Mouse (Mus musculus) CD4-positive, CD25-positive, alpha-beta regulatory T cell, adult 2 months (primary cell): ENCODE measurements around the gene Gm21836.
A peak's percentile ranks its signal among the peaks of the same experiment; 100 is the strongest.
"Not testable (repeated sequence)": the region's sequence is repeated elsewhere in the genome, so short reads cannot be mapped to it uniquely, and the experiment has no call there.

ENCODE experiments used
- DNase-seq: peaks from one replicate; pipeline ENCODE4 v3.0.0-alpha.2; 2012; ENCODE audit warnings: low read depth, low spot score

The Gm21836 gene

DNA sequence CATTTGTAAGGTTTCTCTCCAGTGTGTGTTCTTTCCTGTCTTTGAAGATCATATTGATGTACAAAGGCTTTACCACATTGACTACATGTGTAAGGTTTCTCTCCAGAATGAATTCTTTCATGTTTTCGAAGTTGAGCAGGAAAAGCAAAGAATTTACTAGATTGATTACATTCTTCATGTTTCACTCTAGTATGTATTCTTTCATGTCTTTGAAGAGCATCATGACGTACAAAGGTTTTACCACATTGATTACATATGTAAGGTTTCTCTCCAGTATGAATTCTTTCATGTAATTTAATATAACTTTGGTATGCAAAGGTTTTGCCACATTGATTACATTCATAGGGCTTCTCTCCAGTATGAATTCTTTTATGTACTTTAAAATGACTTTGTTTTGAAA is at the start of gene Gm21836:
TSS of gene Gm21836 (minus strand) at position 101 of the 400 bp plus-strand sequence.
- DNase-seq: not testable (repeated sequence)

DNA sequence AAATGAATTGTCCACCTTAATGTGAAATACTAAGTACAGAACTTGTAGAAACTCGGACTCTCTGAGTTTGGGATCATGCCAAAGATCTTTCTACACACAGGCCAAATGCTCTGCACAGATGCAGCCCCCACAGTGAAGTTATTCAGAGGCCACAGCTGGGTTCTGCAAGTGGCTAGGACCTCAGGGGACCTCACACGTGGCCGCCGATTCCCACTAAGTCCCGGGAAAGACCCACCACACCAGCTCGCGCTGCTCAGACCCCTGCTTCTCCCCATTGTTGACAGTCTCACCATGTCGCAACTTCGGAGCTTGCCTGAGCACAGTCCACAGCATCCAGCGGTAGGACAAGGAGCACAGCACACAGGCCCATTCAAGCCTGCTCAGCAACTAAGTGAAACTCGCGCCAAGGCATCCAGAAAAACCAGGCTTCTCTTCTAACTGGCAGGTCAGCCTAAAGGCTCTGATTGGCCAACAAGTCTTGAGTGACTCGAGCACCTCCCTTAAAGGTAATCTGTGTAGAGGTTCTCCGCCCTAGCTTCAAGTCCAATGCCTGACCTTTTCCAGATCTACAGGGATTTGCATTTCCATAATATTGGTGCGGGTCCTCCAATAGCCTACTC is 13.1 kb downstream of the Gm21836 start:
- DNase-seq: not testable (repeated sequence)

DNA sequence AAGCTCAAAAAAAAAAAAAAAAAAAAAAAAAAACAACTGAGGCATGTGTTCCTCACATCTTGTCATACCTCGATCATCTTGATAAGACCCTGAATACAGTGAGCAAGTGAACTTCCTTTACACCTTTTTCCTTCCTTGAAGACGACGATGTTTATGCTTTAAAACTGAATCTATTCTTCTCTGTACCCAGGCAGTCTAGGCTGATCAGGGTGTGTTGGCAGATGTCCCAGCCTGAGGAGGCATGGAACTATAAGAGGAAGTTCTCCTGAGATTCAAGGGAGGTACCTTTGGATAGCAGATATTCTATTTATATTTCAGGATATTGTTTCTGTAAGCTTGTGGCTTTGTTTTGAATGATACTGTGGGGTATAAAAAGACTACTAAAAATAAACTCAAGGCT is 15.5 kb downstream of the Gm21836 start:
- DNase-seq: peak; percentile 21

DNA sequence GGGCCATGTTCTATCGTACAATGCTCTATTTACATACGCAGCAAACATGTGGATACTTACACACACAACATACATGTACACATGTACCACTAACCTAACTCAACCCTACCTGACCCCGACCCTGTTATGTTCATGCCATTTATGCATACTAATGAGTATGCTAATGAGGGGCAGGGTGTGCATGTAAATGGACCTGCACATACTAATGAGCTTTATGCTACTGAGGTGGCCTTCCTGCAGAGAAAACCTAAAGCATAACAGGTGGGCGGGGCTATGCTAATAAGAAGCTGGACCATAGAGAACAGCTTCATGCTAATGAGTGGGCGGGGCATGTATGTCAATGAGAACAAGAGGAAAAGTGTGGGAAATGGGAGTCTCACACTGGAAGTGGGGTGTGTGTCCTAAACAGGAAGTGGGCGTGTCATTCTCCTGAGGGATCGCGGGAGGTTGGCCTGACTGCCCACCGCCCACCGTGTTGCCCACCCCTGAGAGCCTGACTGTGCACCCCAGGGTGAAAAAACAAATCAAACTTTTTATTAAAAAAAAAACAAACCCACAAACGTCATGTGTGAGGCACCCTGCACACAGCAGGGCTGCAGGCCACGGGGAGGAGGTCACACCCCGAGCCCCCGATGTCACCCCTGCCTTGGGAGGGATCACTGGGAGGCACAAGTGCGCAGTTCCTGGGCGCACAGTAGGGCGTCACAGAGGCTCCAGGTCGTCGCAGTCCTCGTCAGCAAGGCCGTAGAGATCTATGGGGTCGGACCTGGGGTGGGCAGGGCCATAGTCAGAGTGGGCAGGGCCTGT is 17.3 kb downstream of the Gm21836 start, which contains the start of gene Ppp2r3d:
TSS of gene Ppp2r3d (minus strand) at position 803 of the 807 bp plus-strand sequence.
- peak; percentile 27 for DNase-seq

DNA sequence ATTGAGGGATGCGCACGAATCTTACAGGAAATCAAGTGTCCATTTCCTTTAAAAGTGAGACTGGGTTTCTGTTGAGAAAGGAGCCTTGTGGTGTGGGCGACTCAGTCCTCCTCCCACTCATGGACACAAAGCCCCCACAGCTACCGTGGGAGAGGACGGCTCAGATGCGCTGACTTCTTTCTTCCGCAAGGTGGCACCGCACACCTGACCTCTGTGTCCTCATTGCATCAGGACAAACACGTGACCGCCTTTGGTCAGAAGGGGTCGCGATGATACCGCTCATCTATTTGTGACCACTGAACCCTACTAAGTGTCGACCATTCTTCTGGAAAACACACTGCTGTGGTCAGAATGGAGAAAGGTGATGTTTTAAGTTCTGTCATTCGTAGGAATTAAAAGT is 17.9 kb downstream of the Gm21836 start:
- DNase-seq: peak; percentile 6

DNA sequence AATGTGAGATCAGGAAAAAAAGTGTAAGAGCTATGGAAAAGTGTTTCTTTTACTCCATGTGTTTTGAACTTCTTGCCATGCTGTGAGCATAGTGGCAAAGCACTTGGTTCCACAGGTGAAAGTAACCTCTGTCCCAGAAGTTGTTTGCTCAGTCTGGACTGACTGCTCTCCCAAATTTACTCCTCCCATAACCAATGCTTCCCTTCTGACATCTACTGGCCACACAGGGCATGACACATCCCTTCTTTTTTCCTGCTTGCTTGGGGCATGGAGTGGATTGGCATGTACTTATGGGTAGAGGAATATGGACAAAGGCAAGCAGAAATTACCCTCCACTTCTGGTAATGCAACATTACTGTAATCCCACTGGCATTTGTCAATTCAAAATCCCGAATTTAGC is 37.0 kb downstream of the Gm21836 start:
- DNase-seq: peak; percentile 32
